Mouse (Mus musculus): ENCODE measurements around the gene Abcc12. TPM values are rescaled to one million over a fixed set of nuclear protein-coding genes. Genes with fewer than 3 reads are reported as not detected.

Abcc12 gene
- polyA plus RNA-seq, 1 experiment from 2014 or later, result 0.04 TPM

- Histone ChIP-seq H3K4me2 (no peak overlapping the region), H3K4me1 (replicated peaks) (no peaks in the 10 kb centered on the region), H3K27ac (no peak overlapping the region), H3K9me3 (peaks cover 10% of the 10 kb centered on the region; the same call in 1 of the 2 replicates), H3K27me3 (no peaks in the 10 kb centered on the region), H3K9ac (replicated peaks) (no peak overlapping the region), H3K36me3 (no peaks in the 10 kb centered on the region), H3K4me3 (replicated peaks) (no peak overlapping the region)
- ATAC-seq (ENCODE audit: insufficient number of reproducible peaks, insufficient read depth, low FRiP score, low TSS enrichment, low read depth), result no peak
- WGBS, result 80% methylated on average over 7 of the region's 7 CpGs
Measured at GRCm38 (mm10) chr8:86501341-86501740, 79.1 kb downstream of the Abcc12 start.

- no peak for ATAC-seq (ENCODE audit: insufficient number of reproducible peaks, insufficient read depth, low FRiP score, low TSS enrichment, low read depth)
- H3K4me1 ChIP-seq (replicated peaks), result no peaks in the 10 kb centered on the region
- H3K4me3 ChIP-seq (replicated peaks), result no peak overlapping the region
- no peak overlapping the region for H3K27ac ChIP-seq
- no peak overlapping the region for H3K4me2 ChIP-seq
- no peaks in the 10 kb centered on the region for H3K36me3 ChIP-seq
- H3K27me3 ChIP-seq, result no peaks in the 10 kb centered on the region
- no peak overlapping the region for H3K9ac ChIP-seq (replicated peaks)
- H3K9me3 ChIP-seq, result no peaks in the 10 kb centered on the region
- 83% methylated on average over 4 of the region's 4 CpGs for WGBS
Measured at GRCm38 (mm10) chr8:86495056-86495455, 85.4 kb downstream of the Abcc12 start.

- Histone ChIP-seq H3K4me1 (replicated peaks) (no peaks in the 10 kb centered on the region), H3K9me3 (no peaks in the 10 kb centered on the region), H3K9ac (replicated peaks) (no peak overlapping the region), H3K4me2 (no peak overlapping the region), H3K27me3 (no peaks in the 10 kb centered on the region), H3K36me3 (no peaks in the 10 kb centered on the region), H3K4me3 (replicated peaks) (no peak overlapping the region), H3K27ac (no peak overlapping the region)
- no peak for ATAC-seq (ENCODE audit: insufficient number of reproducible peaks, insufficient read depth, low FRiP score, low TSS enrichment, low read depth)
- 52% methylated on average over 1 of the region's 1 CpGs for WGBS
Measured at GRCm38 (mm10) chr8:86493841-86494240, 86.6 kb downstream of the Abcc12 start.

GRCm38 (mm10) chr8:86485411-86485810, 95.1 kb downstream of the Abcc12 start:
- Histone ChIP-seq H3K4me2 (no peak overlapping the region), H3K9ac (replicated peaks) (no peak overlapping the region), H3K27ac (no peak overlapping the region), H3K27me3 (no peaks in the 10 kb centered on the region), H3K4me3 (replicated peaks) (no peak overlapping the region), H3K9me3 (no peaks in the 10 kb centered on the region), H3K4me1 (replicated peaks) (no peaks in the 10 kb centered on the region), H3K36me3 (no peaks in the 10 kb centered on the region)
- no peak for ATAC-seq (ENCODE audit: insufficient number of reproducible peaks, insufficient read depth, low FRiP score, low TSS enrichment, low read depth)
- 92% methylated on average over 6 of the region's 6 CpGs for WGBS

- no peak overlapping the region for H3K27ac ChIP-seq
- H3K9me3 ChIP-seq, result no peaks in the 10 kb centered on the region
- no peak for ATAC-seq (ENCODE audit: insufficient number of reproducible peaks, insufficient read depth, low FRiP score, low TSS enrichment, low read depth)
- H3K4me3 ChIP-seq (replicated peaks), result no peak overlapping the region
- no peaks in the 10 kb centered on the region for H3K36me3 ChIP-seq
- no peak overlapping the region for H3K9ac ChIP-seq (replicated peaks)
- H3K4me2 ChIP-seq, result no peak overlapping the region
- H3K4me1 ChIP-seq (replicated peaks), result no peaks in the 10 kb centered on the region
- no peaks in the 10 kb centered on the region for H3K27me3 ChIP-seq
Measured at GRCm38 (mm10) chr8:86484244-86484643, 96.2 kb downstream of the Abcc12 start.

- Histone ChIP-seq H3K4me1 (replicated peaks) (no peaks in the 10 kb centered on the region), H3K27me3 (no peaks in the 10 kb centered on the region), H3K36me3 (no peaks in the 10 kb centered on the region), H3K4me3 (replicated peaks) (no peak overlapping the region), H3K9ac (replicated peaks) (no peak overlapping the region), H3K9me3 (no peaks in the 10 kb centered on the region), H3K27ac (no peak overlapping the region), H3K4me2 (no peak overlapping the region)
- WGBS, result 86% methylated on average over 1 of the region's 1 CpGs
- ATAC-seq (ENCODE audit: insufficient number of reproducible peaks, insufficient read depth, low FRiP score, low TSS enrichment, low read depth), result no peak
Measured at GRCm38 (mm10) chr8:86482116-86482515, 98.4 kb downstream of the Abcc12 start.

GRCm38 (mm10) chr8:86475711-86476438, 104.6 kb downstream of the Abcc12 start:
- Histone ChIP-seq H3K4me1 (replicated peaks) (no peaks in the 10 kb centered on the region), H3K9me3 (no peaks in the 10 kb centered on the region), H3K4me2 (no peak overlapping the region), H3K9ac (replicated peaks) (no peak overlapping the region), H3K4me3 (replicated peaks) (no peak overlapping the region), H3K27me3 (no peaks in the 10 kb centered on the region), H3K27ac (no peak overlapping the region), H3K36me3 (no peaks in the 10 kb centered on the region)
- no peak for ATAC-seq (ENCODE audit: insufficient number of reproducible peaks, insufficient read depth, low FRiP score, low TSS enrichment, low read depth)
- WGBS, result 65% methylated on average over 9 of the region's 9 CpGs

- no peak overlapping the region for H3K27ac ChIP-seq
- 95% methylated on average over 4 of the region's 4 CpGs for WGBS
- no peaks in the 10 kb centered on the region for H3K4me1 ChIP-seq (replicated peaks)
- H3K27me3 ChIP-seq, result no peaks in the 10 kb centered on the region
- H3K9ac ChIP-seq (replicated peaks), result no peak overlapping the region
- no peak overlapping the region for H3K4me3 ChIP-seq (replicated peaks)
- no peaks in the 10 kb centered on the region for H3K9me3 ChIP-seq
- no peaks in the 10 kb centered on the region for H3K36me3 ChIP-seq
- ATAC-seq (ENCODE audit: insufficient number of reproducible peaks, insufficient read depth, low FRiP score, low TSS enrichment, low read depth), result no peak
- H3K4me2 ChIP-seq, result no peak overlapping the region
Measured at GRCm38 (mm10) chr8:86474461-86474860, 106.0 kb downstream of the Abcc12 start.

GRCm38 (mm10) chr8:86473121-86473520, 107.4 kb downstream of the Abcc12 start:
- 71% methylated on average over 6 of the region's 6 CpGs for WGBS
- ATAC-seq (ENCODE audit: insufficient number of reproducible peaks, insufficient read depth, low FRiP score, low TSS enrichment, low read depth), result no peak

GRCm38 (mm10) chr8:86470717-86471116, 109.8 kb downstream of the Abcc12 start:
- 72% methylated on average over 2 of the region's 2 CpGs for WGBS
- H3K36me3 ChIP-seq, result no peaks in the 10 kb centered on the region
- no peaks in the 10 kb centered on the region for H3K4me1 ChIP-seq (replicated peaks)
- no peak overlapping the region for H3K27ac ChIP-seq
- no peak overlapping the region for H3K9ac ChIP-seq (replicated peaks)
- no peak for ATAC-seq (ENCODE audit: insufficient number of reproducible peaks, insufficient read depth, low FRiP score, low TSS enrichment, low read depth)
- H3K4me3 ChIP-seq (replicated peaks), result no peak overlapping the region
- no peaks in the 10 kb centered on the region for H3K9me3 ChIP-seq
- no peaks in the 10 kb centered on the region for H3K27me3 ChIP-seq
- H3K4me2 ChIP-seq, result no peak overlapping the region

More at GRCm38 (mm10) chr8:86473121-86473520, 107.4 kb downstream of the Abcc12 start:
- Histone ChIP-seq H3K36me3 (no peaks in the 10 kb centered on the region), H3K27me3 (no peaks in the 10 kb centered on the region), H3K4me1 (replicated peaks) (no peaks in the 10 kb centered on the region), H3K9ac (replicated peaks) (no peak overlapping the region), H3K4me3 (replicated peaks) (no peak overlapping the region), H3K27ac (no peak overlapping the region), H3K4me2 (no peak overlapping the region), H3K9me3 (no peaks in the 10 kb centered on the region)

GRCm38 (mm10) chr8:86463215-86463614, 117.3 kb downstream of the Abcc12 start:
- Histone ChIP-seq H3K4me1 (replicated peaks) (no peaks in the 10 kb centered on the region), H3K27me3 (no peaks in the 10 kb centered on the region), H3K36me3 (no peaks in the 10 kb centered on the region), H3K27ac (no peak overlapping the region), H3K9ac (replicated peaks) (no peak overlapping the region), H3K4me3 (replicated peaks) (no peak overlapping the region), H3K4me2 (no peak overlapping the region), H3K9me3 (no peaks in the 10 kb centered on the region)
- WGBS, result 83% methylated on average over 2 of the region's 2 CpGs
- ATAC-seq (ENCODE audit: insufficient number of reproducible peaks, insufficient read depth, low FRiP score, low TSS enrichment, low read depth), result no peak

GRCm38 (mm10) chr8:86460372-86460771, 120.1 kb downstream of the Abcc12 start:
- no peak for ATAC-seq (ENCODE audit: insufficient number of reproducible peaks, insufficient read depth, low FRiP score, low TSS enrichment, low read depth)
- 64% methylated on average over 5 of the region's 5 CpGs for WGBS
- no peaks in the 10 kb centered on the region for H3K27me3 ChIP-seq
- no peak overlapping the region for H3K9ac ChIP-seq (replicated peaks)
- H3K4me1 ChIP-seq (replicated peaks), result no peaks in the 10 kb centered on the region
- no peak overlapping the region for H3K27ac ChIP-seq
- H3K4me3 ChIP-seq (replicated peaks), result no peak overlapping the region
- no peaks in the 10 kb centered on the region for H3K36me3 ChIP-seq
- H3K4me2 ChIP-seq, result no peak overlapping the region
- H3K9me3 ChIP-seq, result no peaks in the 10 kb centered on the region

All from limb, embryonic 12.5 days (tissue).